Mouse (Mus musculus): ENCODE results near the gene Chd3. TPM values are rescaled to one million over a fixed set of nuclear protein-coding genes. Genes with fewer than 3 reads are reported as not detected.
"Not testable (repeated sequence)": the region's sequence is repeated elsewhere in the genome, so short reads cannot be mapped to it uniquely, and the experiment has no call there.

Gene Chd3
- polyA plus RNA-seq, 2 experiments = 2.4 to 13.7 TPM

DNA sequence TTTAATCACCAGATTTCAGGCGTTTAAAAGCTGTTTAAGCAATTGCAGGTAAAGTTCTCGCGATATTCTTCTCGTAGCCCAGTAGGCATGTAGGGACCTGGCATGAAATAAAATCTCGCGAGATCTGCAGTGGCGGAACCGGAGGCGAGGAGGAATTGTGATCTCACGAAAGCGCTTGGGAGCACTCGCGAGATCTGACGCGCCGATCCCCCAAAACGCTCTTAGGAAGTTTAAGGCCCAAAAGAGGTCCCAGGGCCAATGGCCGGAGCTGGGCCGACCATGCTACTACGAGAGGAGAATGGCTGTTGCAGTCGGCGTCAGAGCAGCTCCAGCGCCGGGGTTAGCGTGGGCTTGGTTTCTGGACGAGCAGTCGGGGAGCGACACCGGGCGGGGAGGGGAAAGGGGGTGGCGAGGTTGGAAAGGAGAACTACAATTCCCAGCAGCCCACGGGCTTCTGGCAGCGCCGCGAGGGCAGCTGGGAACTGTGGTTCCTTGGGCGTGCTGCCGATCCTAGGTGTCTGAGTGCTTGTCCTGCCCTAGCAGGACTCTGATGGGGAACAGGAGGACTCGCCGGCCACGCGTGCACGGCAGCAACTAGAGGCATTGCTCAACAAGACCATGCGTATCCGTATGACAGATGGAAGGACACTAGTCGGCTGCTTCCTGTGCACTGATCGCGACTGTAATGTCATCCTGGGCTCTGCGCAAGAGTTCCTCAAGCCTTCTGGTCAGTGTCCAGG lies 26.6 kb upstream of the Chd3 start:
- Histone ChIP-seq H3K36me3 (replicated peaks; ENCODE audit: control insufficient read depth, insufficient read depth, low read depth) (peaks cover 1% of the 10 kb centered on the region; the same call in 1 of the 2 replicates), H3K4me3 (ENCODE audit: insufficient read depth in 1 of 2, low read depth in 2 of 2, low read length in 2 of 2) (peak overlapping the region; percentile 85 to 98), H3K27me3 (ENCODE audit: control insufficient read depth, insufficient read depth, low read length) (no peaks in the 10 kb centered on the region), H3K9ac (replicated peaks) (peak overlapping the region; percentile 97), H3K27ac (peak overlapping the region; percentile 89), H3K4me2 (ENCODE audit: low read depth) (peak overlapping the region; percentile 94), H3K9me3 (ENCODE audit: control insufficient read depth, low read length) (no peaks in the 10 kb centered on the region), H3K4me1 (replicated peaks; ENCODE audit: control insufficient read depth in 2 of 2, insufficient read depth in 2 of 2, low read length in 1 of 2) (peaks cover 6 to 12% of the 10 kb centered on the region in 2 experiments)
- ATAC-seq (ENCODE audit: insufficient read depth) = peak; percentile 92
- peak; percentile 99 for DNase-seq (ENCODE audit: low read depth in 3 of 3, low spot score in 3 of 3)
- TF ChIP-seq EP300 (IDR thresholded peaks at IDR 0.05; ENCODE audit: low read depth) (peak; percentile 89), CTCF (IDR thresholded peaks at IDR 0.05; ENCODE audit: low read depth) (no peak)
- WGBS (ENCODE audit: insufficient replicate concordance) = under 1% methylated on average over 48 of the region's 48 CpGs

GRCm38 (mm10) chr11:69395235-69395633 lies 26.0 kb upstream of the Chd3 start, which contains the start of the genes Naa38 and Cyb5d1:
Gene Naa38 (plus strand): TSS chr11:69395487.
Gene Cyb5d1 (minus strand): TSS chr11:69395631.
- Histone ChIP-seq H3K27ac (peak within 1 kb of the TSS; percentile 89), H3K4me1 (replicated peaks; ENCODE audit: control insufficient read depth in 2 of 2, insufficient read depth in 2 of 2, low read length in 1 of 2) (peaks cover 6 to 12% of the 10 kb centered on the region in 2 experiments), H3K9ac (replicated peaks) (peak within 1 kb of the TSS; percentile 97), H3K4me3 (ENCODE audit: insufficient read depth in 1 of 2, low read depth in 2 of 2, low read length in 2 of 2) (peak within 1 kb of the TSS; percentile 85 to 98), H3K4me2 (ENCODE audit: low read depth) (peak within 1 kb of the TSS; percentile 94)
- H3K27me3 ChIP-seq (ENCODE audit: control insufficient read depth, insufficient read depth, low read length); H3K9me3 ChIP-seq (ENCODE audit: control insufficient read depth, low read length); H3K36me3 ChIP-seq (replicated peaks; ENCODE audit: control insufficient read depth, insufficient read depth, low read depth): not testable (repeated sequence)
- ATAC-seq (ENCODE audit: insufficient read depth) (peak; percentile 79), DNase-seq (ENCODE audit: low read depth in 3 of 3, low spot score in 3 of 3) (peak; percentile 82 to 85 (median 84))
- WGBS (ENCODE audit: insufficient replicate concordance) = 0% methylated on average over 24 of the region's 24 CpGs

DNA sequence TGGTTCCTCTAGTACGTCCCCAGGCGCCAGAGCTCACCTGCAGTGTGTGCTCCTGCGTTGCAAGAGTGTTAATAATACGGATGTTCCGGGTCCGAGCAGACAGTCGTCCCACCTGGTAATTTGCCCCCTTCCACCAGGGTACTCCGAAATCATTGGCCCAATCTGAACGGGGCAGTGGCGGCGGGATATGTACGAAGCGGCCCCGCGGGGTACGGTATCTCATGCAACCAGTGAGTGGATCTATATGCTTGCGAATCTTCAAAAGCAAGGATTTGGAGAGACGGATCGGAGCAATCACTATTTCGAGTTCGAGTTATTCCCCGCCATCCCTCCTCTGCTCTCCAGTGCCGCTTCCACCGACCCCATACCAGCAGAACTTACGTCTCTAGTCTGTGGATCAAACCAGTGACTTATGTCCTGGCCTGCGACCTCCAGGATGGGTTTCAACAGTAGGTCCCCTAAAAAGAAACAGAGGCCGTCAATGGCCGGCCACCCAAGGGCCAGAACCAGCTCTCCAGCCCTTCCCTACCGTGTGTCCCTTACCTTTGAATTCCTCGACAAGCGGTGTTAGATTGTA lies 25.5 kb upstream of the Chd3 start:
- Histone ChIP-seq H3K4me1 (replicated peaks; ENCODE audit: control insufficient read depth in 2 of 2, insufficient read depth in 2 of 2, low read length in 1 of 2) (peaks cover 6 to 12% of the 10 kb centered on the region in 2 experiments), H3K9ac (replicated peaks) (peak overlapping the region; percentile 97), H3K4me2 (ENCODE audit: low read depth) (peak overlapping the region; percentile 94), H3K27ac (peak overlapping the region; percentile 89), H3K4me3 (ENCODE audit: insufficient read depth in 1 of 2, low read depth in 2 of 2, low read length in 2 of 2) (peak overlapping the region; percentile 85 to 98)
- not testable (repeated sequence) for H3K9me3 ChIP-seq (ENCODE audit: control insufficient read depth, low read length); ATAC-seq (ENCODE audit: insufficient read depth); H3K27me3 ChIP-seq (ENCODE audit: control insufficient read depth, insufficient read depth, low read length); H3K36me3 ChIP-seq (replicated peaks; ENCODE audit: control insufficient read depth, insufficient read depth, low read depth); DNase-seq (ENCODE audit: low read depth in 3 of 3, low spot score in 3 of 3)
- 3% methylated on average over 30 of the region's 31 CpGs for WGBS (ENCODE audit: insufficient replicate concordance)

DNA sequence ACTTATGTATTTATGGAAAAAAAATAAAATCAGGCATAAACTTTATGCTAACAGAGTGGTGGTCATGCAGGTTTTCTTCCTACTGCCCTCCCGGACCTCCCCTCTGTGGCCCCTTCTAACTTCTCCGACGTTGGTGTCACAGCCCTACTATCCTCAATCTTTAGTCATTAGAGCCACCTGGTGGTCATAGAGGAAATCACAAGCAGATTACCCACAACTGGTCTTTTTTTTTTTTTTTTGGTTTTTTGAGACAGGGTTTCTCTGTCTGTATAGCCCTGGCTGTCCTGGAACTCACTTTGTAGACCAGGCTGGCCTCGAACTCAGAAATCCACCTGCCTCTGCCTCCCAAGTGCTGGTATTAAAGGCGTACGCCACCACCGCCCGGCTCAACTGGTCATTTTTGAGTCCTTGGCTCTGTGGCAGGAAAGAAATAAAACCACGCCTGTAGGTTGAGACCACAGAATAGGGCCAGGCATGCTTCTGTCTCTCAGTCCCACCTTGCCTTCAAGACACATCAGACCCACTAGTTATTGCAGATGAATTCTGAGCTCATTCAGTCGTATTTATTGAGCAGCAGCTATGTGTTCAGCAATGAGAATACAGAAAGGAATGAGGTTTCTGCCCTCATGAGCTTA lies 21.3 kb upstream of the Chd3 start:
- H3K4me1 ChIP-seq (replicated peaks; ENCODE audit: control insufficient read depth in 2 of 2, insufficient read depth in 2 of 2, low read length in 1 of 2) = peaks cover 0 to 3% of the 10 kb centered on the region in 2 experiments; a peak in 2 of 4 replicates
- H3K27me3 ChIP-seq (ENCODE audit: control insufficient read depth, insufficient read depth, low read length) = no peaks in the 10 kb centered on the region
- no peak overlapping the region for H3K27ac ChIP-seq
- no peak overlapping the region for H3K4me2 ChIP-seq (ENCODE audit: low read depth)
- no peak overlapping the region for H3K4me3 ChIP-seq (ENCODE audit: insufficient read depth in 1 of 2, low read depth in 2 of 2, low read length in 2 of 2)
- TF ChIP-seq EP300 (IDR thresholded peaks at IDR 0.05; ENCODE audit: low read depth) = no peak
- TF ChIP-seq CTCF (IDR thresholded peaks at IDR 0.05; ENCODE audit: low read depth) = peak; percentile 78
- H3K9ac ChIP-seq (replicated peaks) = no peak overlapping the region
- H3K36me3 ChIP-seq (replicated peaks; ENCODE audit: control insufficient read depth, insufficient read depth, low read depth) = no peaks in the 10 kb centered on the region
- H3K9me3 ChIP-seq (ENCODE audit: control insufficient read depth, low read length) = no peaks in the 10 kb centered on the region
- ATAC-seq (ENCODE audit: insufficient read depth) = no peak
- WGBS (ENCODE audit: insufficient replicate concordance) = 42% methylated on average over 10 of the region's 10 CpGs
- peak in 2 of 3 experiments; percentile 60 to 66 for DNase-seq (ENCODE audit: low read depth in 3 of 3, low spot score in 3 of 3)

All from liver, embryonic 14.5 days (tissue).